Mouse (Mus musculus) urinary bladder, adult 2 months (tissue): Measurements from ENCODE around the gene Ppp1r9b. TPM values are rescaled to one million over a fixed set of nuclear protein-coding genes. Genes with fewer than 3 reads are reported as not detected.
"Not testable (repeated sequence)": the region's sequence is repeated elsewhere in the genome, so short reads cannot be mapped to it uniquely, and the experiment has no call there.

Experiments used
- DNase-seq: peaks from one replicate; pipeline ENCODE4 v3.0.0; 2022; ENCODE audit warnings: low spot score
- polyA plus RNA-seq: library from polyadenylated mRNA; depleted of rRNA; stranded (reverse); fragments of >200 nt; gene quantifications from 2 replicates; pipeline ENCODE4 v1.2.3, GENCODE M21; 2012; rRNA removed

Gene Ppp1r9b
- polyA plus RNA-seq = 16.0 and 35.7 TPM in 2 replicates

GRCm38 (mm10) chr11:94990749-94991577 is at the start of gene Ppp1r9b:
Ppp1r9b (plus strand) TSS chr11:94991035.
- DNase-seq = peak; percentile 89

GRCm38 (mm10) chr11:94941121-94941520 is 49.7 kb upstream of the Ppp1r9b start:
- DNase-seq = no peak

DNA sequence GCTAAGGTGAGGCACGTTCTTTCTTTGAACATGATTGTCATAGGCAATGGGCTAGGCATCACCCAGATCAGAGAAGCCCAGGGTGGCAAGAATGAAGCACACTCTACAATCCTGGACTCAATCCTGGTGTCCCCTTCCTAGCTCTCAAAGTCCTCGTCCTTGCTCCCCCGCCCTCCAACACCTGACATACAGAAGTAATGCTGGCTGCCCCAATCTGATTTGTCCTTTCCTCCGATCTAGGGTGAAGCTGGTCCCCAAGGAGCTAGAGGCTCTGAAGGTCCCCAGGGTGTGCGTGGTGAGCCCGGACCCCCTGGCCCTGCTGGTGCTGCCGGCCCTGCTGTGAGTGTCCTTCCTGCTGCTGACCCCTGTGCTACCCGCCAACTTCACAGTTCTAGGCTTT is 49.1 kb upstream of the Ppp1r9b start:
- DNase-seq = no peak

DNA sequence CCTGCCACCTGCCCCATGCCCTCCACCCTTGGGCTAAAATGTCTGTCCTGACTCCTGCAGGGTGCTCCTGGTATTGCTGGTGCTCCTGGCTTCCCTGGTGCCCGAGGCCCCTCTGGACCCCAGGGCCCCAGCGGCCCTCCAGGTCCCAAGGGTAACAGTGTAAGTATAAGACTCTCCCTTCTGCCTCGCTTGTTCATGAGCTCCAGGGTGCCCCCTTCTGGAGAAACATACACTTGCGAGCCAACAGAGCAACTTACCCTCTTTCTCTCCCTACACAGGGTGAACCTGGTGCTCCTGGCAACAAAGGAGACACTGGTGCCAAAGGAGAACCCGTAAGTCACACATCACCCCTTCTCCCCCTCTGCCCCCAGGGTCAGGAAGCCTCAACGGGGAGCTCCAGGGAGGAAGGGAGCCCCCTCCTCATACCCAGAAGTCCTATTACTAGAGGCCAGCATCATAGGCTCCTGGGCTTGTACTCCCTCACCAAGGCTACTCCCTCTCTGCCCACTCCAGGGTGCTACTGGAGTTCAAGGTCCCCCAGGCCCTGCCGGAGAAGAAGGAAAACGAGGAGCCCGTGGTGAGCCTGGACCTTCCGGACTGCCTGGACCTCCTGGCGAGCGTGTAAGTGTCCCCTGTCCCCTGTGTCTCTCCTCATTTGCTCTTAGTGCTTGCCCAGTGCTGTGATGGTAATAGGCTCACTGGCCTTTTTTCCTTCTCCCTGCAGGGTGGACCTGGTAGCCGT is 48.4 kb upstream of the Ppp1r9b start:
- no peak for DNase-seq

DNA sequence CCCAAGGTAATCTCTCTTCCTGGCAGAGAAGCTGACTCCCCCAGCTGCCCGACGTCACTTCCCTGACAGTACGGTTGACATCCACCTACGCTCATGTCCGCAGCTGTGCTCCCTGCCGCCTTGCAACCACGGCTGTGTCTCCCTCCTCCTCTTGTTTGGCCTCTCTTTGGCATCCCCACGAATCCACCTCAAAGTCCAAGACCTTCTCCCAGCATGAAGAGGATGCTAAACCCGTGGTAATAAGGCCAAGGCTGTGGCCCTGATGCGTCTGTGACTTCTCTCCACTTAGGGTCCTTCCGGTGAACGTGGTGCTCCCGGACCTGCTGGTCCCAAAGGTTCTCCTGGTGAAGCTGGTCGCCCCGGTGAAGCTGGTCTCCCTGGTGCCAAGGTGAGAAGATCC is 47.8 kb upstream of the Ppp1r9b start:
- no peak for DNase-seq

DNA sequence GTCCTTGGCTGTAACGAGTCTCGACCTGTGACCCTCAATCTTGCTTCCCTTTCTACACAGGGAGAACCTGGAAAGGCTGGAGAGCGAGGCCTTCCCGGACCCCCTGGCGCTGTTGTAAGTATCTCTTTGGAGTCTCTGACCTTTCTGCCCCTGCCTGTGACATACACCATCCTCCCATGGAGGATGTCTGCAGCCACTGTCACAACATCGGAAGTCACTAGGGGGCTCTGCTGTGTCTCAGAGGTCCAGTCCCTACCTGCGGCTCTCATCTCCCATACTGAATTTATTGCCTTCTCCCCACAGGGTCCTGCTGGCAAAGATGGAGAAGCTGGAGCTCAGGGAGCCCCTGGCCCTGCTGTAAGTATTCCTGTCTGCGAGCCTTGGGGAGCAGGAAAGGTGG is 46.5 kb upstream of the Ppp1r9b start:
- DNase-seq = no peak

DNA sequence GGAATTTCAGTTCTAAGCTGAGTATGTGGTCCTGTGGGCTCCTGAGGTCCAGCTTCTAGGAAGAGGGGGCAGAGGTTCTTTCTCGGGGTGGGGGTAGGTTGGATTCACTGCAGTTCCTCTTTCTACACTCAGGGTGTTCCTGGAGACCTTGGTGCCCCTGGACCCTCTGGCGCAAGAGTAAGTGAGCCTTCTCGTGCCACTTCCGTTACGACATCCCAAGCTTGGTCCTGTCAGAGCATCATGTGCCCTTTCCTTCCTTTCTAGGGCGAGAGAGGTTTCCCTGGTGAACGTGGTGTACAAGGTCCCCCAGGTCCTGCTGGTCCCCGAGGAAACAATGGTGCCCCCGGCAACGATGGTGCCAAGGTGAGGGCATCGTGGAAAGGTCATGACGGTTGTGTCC is 45.6 kb upstream of the Ppp1r9b start:
- DNase-seq = no peak

DNA sequence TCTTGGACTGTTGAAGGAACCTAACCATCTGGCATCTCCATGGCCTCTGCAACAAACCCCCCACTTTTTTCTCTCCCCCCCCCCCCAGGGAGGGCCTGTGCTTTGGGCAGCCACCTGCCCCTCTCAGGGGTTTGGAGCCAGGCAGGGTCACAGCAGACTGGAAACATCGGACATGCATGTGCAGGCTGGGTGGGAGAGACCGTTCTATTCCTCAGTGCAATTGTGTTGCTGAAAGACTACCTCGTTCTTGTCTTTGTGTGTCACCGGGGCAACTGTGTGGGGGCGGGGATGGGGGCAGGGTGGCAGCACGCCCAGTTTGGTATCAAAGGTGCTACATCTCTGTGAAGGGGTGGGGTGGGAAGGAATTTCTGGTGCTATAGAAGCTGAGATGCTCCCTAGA is 38.7 kb upstream of the Ppp1r9b start:
- DNase-seq = no peak

DNA sequence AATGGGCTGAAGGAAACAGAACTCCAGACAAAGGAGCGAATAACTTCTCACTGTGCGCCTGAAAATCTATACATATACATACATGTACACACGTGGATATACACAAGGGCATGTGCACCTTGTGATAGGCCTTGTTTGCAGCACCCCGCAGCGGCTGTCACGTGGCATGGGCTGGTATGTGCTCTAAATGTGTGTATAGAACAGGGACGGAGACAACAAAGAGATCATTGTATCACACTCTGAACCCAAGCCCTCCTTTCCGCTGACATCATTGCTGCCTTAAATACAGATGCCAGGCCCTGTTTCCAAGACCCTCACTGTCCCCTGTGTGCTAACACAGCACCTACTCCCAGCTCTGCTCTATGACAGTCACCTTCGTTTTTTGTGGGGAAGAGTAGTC is 35.7 kb upstream of the Ppp1r9b start:
- no peak for DNase-seq

DNA sequence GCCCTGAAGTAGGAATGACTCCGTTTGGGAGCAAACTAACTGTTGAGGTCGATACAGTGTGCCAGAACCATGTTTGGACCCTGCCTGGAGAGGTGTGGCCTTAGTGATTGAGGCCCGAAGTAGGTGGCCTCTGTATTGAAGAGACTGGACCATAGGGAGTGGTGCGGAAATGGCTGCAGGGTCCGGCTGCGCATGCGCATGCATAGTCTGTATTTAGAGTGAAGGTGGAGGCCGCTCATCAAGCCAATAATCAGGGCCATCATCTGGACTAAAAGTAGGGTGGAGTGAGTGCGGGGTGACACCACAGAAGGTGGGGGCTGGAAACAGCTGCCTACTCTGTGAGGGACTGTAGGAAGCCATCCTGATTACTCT is 33.2 kb upstream of the Ppp1r9b start:
- no peak for DNase-seq

- no peak for DNase-seq
These were observed 32.6 kb upstream of the Ppp1r9b start for GRCm38 (mm10) chr11:94958065-94958858.

DNA sequence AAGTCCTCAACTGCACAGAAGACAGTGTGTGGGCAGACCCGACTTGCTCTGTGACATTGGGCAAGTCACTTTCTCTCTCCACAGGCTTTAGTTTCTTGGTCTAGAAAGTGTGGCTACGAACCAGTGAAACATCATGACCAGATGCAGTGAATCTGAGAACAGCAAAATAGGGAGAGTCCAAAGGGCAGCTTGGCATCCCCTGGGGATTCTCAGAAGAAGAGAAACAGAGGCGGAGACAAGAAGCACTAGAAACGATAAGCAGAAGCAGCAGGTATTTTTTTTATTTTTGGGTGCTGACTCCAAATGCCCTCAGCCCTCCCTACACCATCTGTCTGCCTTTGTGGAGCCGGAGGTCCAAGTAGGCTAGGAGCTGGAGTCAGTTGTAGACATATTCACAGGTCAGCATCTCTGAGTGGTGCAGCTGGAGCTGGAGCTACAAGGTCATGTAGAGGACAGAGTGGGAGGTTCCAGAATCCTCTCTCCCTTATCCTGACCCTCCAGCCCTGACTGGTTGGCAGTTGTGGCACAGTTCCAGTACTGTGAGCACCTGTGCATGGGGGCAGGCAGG is 28.2 kb upstream of the Ppp1r9b start:
- no peak for DNase-seq

DNA sequence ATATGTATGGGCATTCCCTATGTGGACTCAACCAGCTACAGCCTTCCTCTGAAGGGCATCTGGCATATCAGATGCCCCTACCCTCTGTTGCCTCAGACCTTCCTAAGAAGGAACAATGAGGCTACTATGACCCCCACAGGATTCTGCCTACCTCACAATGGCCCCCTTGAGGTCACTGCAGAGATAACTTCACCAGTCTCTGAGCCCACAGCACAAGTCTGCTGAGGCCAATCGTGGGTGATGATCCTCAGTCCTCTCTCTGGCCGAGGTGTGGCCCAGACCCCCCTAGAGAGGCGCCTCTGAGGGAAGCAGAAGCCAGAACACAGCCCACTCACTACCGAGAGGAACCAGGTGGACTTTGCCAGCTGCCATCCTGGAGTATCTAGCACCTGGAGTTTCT is 23.4 kb upstream of the Ppp1r9b start, which contains the start of gene Hils1:
Gene Hils1, plus strand, starts transcription at position 175 of the 400 bp plus-strand sequence.
- DNase-seq = no peak

GRCm38 (mm10) chr11:94968187-94968586 is 22.6 kb upstream of the Ppp1r9b start:
- DNase-seq = no peak

DNA sequence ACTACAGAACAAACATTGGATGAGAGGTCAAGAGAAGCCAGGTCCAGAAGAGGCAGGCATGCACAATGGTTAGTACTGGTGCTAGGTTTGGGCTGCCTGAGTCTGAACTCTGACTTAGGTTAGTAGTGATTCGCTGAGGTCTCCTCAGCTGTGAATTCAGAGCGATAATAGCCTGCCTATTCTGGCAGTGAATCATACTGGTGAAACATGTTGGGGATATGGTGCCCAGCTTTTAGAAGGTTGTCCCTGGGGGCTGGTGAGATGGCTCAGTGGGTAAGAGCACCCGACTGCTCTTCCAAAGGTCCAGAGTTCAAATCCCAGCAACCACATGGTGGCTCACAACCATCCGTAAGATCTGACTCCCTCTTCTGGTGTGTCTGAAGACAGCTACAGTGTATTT is 21.1 kb upstream of the Ppp1r9b start:
- DNase-seq = not testable (repeated sequence)

- DNase-seq = no peak
These were observed 20.5 kb upstream of the Ppp1r9b start for GRCm38 (mm10) chr11:94970210-94970943.

- no peak for DNase-seq
These were observed 18.8 kb upstream of the Ppp1r9b start for GRCm38 (mm10) chr11:94971895-94972615.

GRCm38 (mm10) chr11:94972887-94973286 is 17.9 kb upstream of the Ppp1r9b start:
- no peak for DNase-seq

DNA sequence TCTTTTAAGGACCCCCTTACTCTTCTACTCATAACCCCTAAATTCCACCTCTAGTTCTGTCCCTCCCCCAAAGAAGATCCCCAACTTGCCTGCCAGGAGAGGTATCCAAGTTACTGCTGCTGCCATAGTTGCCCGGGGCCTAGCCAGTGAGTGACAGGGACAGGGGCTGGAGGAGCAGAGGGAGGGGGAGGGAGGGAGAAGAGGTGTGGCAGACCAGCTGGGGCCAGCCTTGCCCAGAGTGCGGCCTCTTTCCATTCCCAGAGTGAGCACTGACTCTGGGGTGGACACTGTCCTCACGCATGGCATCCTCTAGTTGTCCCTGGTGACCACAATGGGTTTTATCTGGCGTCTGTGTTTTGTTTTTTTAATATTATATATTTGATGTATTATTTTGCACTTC is 17.5 kb upstream of the Ppp1r9b start:
- no peak for DNase-seq

DNA sequence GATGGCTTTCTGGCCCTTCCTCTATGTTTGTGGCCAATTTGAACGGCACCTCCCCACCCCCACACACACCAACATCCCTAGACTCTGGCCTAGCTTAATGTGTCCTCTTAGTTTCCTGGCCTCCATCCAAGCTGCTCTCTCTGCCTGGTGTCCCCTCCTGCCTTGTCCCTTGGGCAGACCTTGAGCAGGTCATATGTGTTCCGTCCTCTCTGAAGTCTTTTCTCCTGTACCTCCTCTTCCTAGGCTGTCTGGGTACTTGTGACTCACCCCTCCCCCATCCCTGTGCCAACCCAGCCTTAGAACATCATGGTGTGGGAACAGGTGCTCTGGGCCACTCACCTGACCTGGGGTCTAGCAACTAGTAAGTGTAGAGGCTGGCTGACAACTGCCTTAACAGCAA is 15.9 kb upstream of the Ppp1r9b start:
- DNase-seq = no peak

DNA sequence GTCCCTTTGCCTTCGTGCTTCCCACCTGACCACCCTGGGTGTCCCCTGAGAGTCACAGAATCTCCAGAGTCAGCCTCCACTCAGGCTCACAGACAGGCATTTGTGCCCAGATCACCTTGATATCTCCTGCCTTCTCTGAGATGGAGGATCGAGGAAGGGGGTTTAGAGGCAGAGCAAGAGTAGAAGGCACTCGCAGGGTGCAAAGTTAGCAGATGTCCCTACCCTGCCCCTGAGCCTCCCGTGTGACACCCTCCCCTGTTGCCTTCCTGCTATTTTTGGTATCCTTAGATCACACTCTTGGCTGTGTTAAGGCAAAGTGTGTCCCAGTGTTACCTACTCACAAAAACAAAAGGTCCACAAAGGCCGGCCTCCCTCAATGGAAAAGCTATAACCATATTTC is 14.6 kb upstream of the Ppp1r9b start, which contains the start of gene Sgca:
Gene Sgca, minus strand, starts transcription at position 129 of the 400 bp plus-strand sequence.
- no peak for DNase-seq
